Mouse (Mus musculus) CD8-positive naive resting alpha-beta T cell, adult 2 months (primary cell): ENCODE results near the gene CN725425.

Experiments
- DNase-seq, 2 experiments: peaks; one replicate each; pipeline ENCODE4 v3.0.0; 2022; ENCODE audit warnings: low read depth in 2 of 2, low spot score in 2 of 2

CN725425 gene

DNA sequence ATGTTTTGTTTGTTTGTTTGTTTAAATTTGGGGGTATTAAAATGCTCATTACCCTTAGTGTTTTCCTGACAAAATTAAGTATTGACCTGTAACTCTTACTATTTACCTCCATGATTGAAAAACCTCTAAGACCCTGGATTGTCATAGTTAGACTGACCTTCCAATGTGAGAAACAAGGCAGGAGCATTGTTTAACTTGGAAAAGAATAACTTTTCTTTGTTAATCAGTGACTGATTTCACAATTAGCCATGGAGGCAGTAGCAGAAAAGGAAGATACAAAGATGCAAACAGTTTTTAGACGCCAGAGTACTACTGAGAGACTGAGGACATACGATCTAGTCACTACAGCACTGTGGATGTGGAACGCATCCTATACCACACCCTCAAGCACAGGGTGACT, 4.2 kb downstream of the CN725425 start:
- no peak for DNase-seq

DNA sequence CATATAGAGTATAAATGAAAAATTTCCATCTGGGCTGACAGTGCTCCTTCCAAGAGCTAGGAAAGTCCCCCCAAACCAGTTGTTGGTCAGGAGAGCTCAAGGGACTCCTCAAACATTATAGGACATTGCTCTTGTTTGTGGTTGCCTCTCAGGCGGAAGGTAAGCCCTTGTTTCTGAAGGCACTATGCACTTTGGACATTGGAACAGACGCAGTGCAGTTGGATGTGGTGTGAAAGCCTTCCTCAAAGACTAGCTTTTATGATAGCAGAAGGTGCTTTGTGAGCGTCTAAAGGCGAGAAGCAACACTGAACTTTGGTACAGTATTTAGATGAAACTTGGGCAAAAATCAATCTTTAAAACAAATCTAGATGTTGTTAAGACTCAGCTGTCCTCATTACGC, 7.2 kb downstream of the CN725425 start:
- DNase-seq: no peak

DNA sequence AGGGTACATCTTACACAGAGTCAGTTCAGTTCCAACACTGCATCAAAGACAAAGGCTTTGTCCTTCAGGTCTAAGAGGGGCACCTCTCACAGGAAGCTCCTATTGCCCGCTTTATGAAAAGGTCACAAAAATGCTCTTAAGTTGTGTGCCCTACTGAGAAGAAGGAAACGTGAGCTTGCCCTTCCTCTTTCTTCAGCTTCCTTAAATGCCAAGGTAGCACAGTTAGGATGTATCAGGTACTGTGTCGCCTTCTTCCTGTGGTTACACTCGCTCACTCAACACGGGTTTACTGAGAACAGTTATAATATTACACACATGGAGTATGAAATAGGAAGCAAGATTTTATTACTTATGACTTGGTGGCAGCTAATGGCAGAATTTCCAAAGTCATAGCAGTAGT, 38.0 kb downstream of the CN725425 start:
- DNase-seq: no peak

DNA sequence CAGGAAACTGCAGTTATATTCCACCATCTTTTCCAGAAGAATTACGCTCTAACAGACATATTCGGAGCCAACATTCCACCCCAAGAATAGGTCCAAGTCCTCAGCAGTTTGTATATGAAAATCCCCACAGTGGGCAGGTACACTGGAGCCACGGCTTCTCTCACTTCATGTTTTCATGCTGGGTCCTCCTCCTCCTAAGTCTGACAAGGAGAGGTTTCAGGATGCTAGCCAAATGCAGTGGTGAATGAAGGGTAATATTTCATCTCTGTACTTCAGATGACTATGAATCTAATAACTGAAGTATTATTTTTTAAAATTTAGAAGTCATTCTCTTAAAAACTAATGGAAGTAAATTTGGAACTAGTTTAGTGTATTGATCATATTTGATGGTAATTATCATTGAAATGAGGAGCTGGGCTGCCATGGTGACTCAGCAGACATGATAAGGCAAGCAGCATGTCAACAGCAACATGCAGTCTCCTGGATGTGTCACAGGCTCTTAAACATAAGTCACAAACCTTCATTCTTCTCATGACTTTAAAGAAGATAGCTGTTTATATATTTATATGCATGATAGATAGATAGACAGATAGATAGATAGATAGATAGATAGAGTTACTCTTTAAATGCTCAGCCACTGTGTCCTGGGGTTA, 41.5 kb downstream of the CN725425 start:
- no peak for DNase-seq

DNA sequence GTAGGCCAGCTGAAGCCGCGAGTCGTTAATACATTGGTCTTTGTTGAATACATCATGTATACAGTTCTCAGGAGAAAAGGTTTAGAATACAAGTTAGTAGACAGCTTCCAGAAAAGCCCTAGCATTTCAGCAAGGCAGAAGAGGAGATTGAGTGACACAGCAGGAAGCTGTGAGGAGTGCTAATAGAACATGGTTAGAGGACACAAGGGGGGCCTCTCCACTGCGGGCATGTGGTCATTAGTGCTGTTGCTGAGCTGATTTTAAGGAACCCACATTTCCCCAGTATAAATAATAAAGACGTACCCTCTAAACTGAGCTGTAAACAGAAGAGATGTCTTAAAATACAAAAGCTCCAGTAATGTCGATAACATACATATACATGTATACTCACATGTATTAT, 51.5 kb downstream of the CN725425 start:
- no peak for DNase-seq

DNA sequence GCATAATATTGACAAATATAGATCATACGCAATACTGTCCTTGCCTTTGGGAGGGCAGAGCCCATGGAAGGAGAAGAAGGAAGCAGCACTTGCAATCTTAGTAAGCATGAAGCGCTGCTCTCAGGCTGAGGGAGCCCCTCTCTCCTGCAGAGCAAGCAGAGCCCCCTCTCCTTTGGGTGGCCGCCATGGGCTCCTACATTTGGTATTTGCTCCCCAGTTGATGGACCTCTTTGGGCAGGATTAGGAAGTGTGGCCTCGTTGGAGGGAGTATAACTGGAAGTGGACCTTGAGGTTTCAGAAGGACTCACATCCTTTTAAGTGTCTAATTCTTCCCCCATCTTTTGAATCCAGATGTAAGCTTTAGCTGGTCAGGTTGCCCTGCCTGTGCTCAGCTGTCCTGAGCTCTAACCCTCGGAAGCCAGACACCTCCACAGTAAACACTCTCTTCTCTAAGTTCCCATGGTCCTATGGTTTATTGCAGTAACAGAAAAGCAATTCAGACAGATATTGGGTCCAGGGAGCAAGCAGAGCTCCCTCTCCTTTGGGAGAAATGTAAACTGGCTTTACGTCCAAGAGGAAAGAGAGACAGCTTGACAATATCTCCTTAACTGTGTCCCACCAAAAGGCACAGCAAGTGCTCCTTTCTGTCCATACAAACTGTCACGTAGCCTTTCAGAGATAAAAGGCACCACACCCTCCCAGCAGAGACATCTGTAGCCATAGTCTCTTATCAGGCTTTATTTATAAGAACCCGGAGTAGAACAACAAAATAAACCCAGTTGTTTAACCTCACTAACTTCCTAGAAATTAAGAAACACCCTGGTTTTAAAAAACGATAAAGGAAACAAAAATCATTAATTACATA, 52.5 kb downstream of the CN725425 start:
- DNase-seq: no peak

DNA sequence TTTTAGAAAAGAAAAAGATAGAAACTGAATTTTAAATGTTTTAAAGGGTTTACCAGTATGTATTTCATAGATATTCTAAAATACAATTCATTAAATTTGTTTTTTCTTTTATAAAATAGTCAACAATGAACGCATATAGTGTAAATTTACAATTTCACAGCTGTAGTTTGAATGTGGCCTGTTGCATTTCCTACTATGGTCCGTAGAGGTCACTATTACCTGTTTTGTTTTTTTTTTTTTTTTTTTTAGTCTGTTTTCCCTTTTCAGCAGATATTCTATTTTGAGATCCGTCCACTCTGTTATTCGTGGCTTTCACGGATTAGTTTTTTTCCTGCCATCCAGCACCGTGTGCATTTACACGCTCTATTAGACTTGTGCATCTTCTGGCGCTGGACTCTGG, 53.7 kb downstream of the CN725425 start:
- no peak for DNase-seq

DNA sequence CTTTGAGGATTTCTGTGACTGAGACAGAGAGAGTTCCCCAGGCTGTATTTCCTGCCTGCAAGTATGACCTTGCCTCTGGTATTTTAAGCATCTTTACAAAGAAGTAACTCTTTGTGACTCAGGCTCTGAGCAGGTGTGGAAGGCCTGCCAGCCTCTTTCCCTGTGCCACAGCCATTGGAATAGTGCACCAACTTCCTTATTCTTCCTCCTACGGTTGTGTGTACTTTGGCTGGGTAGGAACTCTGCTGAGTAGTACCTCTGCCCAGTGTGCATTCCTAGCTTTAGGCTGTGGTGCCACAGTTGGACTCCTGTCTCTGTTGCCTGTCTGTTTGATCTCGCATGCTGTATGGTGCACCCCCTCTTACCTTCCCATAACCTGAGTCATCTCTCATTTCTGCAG, 56.0 kb downstream of the CN725425 start:
- no peak for DNase-seq

DNA sequence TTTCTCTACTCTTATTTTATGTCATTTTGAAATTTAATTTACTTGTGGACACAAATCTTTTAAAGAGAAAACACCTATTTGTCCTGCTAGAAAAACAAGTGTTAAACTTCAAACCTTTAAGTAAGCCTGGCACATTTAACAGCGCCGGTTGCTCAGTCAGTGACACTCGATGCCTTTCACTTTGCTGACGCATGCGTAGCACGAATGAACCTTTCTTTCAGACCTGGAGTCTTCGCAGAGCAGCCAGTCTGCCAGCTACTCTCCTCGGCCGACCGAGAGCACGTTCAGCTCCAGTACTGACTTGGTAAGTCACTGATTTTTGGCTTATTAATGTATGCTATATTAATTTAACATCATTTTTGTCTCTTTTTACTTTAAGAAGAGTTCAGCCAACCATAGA, 57.8 kb downstream of the CN725425 start:
- DNase-seq: no peak

DNA sequence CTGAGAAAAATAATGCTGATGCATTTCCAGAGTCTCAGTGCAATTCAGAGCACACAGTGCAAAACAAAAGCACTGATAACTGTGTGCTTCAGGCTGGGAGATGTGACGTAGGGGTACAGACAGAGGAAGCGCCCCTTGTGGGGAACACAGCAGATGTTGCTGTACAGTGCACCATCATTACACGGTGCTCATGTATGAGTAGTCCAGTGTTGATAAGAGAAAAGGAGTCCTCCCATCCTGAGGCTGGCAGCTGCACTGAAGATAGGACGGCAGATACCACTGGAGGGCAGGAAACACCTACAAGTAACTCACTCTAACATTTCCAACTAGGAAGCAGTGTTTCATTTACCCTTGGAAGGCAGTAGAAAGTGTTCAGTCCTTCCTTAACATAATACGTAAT, 61.3 kb downstream of the CN725425 start:
- no peak for DNase-seq

DNA sequence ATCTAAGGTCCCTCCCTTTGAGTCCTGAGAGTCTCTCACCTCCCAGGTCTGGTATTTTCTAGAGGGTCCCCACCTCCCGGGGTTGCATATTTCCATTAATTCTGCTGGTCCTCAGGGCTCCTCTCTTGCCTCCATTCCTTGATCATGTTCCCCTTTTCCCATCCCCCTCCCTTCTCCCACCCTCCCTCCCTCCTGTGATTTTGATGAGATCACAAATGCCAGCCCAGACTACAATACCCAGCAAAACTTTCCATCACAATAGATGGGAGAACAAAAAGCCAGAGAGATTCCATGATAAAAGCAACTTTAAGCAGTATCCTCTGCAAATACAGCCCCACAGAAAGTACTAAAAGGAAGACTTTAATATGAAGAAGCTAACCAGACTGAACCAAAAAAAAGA, 64.6 kb downstream of the CN725425 start:
- no peak for DNase-seq

DNA sequence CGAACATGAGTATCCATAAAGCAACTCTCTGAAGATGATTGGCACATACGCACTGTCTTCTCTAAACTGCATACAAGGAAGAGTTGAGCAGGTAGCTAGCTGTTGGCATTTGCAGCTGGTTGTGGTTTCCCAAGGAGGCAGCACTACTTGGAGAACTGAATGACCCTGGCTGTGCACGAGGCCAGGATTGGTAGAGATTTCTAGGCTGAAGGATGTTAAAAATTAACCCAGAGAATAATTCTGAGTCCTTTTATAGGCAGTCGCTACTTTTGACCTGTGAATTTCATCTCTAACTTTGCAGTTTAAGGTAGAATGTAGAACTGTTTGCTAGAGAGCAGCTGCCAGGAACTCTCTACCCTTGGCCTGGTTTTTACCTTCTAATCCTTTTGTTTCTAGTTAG, 69.2 kb downstream of the CN725425 start:
- DNase-seq: no peak

DNA sequence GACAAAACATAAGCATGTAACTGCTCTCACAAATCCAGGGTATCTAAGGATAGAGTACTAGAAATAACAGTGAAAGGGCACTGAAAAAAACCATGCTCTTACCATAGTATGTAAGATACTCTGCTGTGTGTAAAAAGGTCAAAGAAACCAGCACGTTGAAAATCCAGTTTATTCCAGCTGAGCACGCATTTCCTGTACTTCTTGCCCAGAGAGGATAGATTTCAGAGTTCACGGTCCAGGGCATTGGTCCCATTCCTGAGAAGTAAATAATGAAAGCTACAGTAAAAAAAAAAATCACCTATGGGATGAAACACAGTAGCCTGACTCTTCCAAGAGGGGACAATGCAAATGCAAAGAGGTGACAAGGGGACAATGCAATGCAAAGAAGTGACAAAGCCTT, 76.7 kb downstream of the CN725425 start:
- no peak for DNase-seq

DNA sequence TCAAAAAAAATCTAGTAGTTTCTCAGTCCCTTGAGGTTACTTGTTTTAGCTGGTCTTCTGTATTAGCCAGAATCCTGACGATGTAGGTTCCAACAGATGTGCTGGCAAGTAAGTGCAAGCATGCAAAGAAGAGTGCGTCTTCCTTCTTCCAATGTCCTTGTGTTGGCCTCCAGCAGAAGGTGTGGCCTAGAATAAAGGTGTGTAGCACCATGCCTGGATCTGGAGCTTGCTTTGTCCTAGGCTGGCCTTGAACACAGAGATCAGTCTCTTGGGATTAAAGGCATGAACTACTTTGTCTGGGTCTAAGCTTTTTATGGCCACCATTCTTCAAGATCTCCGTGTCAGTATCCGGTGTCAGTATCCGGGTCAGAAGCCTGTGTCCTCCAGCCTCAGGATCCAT, 80.3 kb downstream of the CN725425 start:
- no peak for DNase-seq

DNA sequence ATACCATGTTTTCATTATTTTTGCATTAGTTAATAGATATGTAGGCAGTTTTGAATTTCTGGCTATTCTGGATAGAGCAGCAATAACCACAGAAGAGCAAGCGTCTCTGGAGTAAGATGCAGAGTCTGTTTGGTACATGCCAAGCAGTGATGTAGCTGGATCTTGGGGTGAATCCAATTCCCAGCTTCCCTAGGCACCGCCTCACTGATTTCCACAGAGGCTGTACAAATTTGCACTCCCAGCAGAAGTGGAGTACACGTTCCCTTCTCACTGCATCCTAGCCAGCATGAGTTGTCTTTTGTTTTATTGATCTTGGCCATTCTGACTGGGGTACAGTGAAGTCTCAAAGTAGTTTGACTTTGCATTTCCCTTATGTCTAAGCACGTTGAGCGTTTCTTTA, 82.2 kb downstream of the CN725425 start:
- no peak for DNase-seq

DNA sequence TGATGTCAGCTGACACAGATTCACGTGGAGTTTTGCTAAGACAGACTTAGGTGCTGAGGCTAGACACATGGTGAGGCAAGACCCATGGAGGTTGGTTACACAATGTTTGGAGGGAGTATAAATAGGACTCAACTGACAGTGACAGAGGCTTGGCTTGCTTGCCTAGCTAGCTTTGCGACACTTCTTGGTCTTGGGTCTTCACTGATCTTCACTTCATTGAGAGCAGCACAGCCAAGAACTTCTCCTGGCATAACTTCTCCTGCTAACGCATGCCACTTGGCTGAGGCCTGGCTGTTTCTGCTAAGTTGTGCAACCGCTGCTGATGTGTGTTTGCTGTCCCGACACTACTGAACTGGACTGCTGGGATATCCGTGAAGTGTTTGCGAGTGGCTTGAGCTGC, 83.5 kb downstream of the CN725425 start:
- no peak for DNase-seq

DNA sequence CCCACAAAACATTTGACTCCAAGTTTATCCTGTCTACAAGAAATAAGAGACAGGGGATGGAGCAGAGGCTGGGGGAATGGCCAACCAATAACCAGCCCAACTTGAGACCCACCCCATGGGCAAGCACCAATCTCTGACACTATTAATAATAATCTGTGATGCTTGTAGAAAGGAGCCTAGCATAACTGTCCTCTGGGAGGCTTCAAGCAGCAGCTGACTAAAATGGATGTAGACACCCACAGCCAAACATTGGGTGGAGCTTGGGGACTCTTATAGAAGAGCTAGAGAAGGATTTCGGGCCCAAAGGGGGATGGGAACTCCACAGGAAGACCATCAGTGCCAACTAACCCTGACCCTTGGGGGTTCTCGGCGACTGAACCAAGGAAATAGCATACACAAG, 84.1 kb downstream of the CN725425 start:
- DNase-seq: no peak

DNA sequence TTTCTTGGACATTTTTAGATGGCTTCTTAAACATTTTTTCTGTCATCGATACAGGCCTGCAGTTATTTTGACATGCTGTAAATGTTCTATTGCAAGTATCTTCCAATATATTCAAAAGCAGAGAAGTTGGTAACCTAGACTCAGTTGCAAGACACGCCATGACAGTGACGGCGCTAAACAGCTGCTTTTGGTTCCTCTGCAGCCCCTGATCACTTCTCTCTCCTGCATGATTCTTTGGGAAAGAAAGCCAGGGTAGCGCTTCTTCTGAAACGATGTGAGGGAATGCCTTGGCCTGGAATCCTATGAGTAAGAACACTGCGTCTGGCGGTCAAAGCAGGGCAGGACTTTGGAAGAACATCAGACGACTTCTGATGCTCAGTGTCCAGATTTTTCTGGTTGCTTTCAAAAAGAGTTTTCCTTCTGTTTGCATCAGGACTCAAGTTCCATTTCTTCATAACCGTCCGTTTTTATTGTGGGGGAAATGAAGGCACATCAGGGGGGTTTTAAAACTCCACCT, 100.1 kb downstream of the CN725425 start:
- DNase-seq: no peak

DNA sequence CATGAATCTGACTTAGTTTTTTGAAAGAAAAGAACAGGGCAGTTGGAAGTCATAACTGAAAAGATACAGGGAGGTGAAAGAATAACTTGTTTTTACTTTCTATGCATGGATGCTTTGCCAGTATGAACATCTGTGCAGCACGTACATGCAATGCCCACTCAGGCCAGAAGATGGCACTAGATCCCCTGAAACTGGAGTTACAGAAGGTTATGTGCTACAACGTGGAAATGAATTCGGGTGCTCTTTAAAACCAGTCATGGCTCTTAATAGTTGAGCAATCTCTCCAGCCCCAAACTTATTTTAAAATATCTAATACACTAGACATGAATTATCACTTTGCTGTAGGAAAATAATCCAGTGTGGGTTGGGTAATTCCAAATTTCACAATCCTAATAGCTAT, 102.1 kb downstream of the CN725425 start:
- DNase-seq: peak in 1 of 2 experiments; percentile 27

DNA sequence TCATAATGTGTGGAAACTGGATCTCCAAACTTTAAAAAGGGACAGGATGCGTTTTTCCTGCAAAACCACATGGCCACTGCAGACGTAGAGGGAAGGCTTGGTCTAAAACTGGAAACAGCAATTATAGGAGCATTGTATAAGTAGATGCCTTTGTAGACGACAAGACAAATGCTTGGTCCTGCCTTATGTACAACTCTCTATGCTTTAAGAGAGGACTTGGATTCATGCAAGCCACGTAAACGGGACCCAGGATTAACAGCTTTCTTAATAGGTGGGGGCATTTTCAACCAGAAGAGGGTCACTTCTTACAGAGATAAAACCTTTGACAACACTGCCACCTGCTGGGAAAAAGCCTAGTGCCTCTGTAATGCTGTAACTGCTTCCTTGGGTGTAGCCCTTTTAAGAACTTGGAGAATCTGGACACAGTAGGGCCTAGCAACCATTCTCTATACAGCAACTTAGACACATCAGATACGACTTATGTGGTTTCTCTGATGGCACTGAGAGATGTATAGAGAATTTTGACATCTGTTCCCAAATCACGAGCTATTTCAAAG, 105.1 kb downstream of the CN725425 start:
- DNase-seq: no peak
